Mouse (Mus musculus) skeletal muscle tissue, postnatal 0 days (tissue): ENCODE results near the gene Gprin3. TPM values are rescaled to one million over a fixed set of nuclear protein-coding genes. Genes with fewer than 3 reads are reported as not detected.

Experiments used
- polyA plus RNA-seq: library from polyadenylated mRNA; unstranded; fragments of >200 nt; fragmentation: Nextera tagmentation; extraction: Ambion mirVana; gene quantifications from 2 replicates; pipeline ENCODE4 v1.2.1, GENCODE M21; 2015

Gprin3 gene
- polyA plus RNA-seq, result 0.72 and 2.2 TPM in 2 replicates

DNA sequence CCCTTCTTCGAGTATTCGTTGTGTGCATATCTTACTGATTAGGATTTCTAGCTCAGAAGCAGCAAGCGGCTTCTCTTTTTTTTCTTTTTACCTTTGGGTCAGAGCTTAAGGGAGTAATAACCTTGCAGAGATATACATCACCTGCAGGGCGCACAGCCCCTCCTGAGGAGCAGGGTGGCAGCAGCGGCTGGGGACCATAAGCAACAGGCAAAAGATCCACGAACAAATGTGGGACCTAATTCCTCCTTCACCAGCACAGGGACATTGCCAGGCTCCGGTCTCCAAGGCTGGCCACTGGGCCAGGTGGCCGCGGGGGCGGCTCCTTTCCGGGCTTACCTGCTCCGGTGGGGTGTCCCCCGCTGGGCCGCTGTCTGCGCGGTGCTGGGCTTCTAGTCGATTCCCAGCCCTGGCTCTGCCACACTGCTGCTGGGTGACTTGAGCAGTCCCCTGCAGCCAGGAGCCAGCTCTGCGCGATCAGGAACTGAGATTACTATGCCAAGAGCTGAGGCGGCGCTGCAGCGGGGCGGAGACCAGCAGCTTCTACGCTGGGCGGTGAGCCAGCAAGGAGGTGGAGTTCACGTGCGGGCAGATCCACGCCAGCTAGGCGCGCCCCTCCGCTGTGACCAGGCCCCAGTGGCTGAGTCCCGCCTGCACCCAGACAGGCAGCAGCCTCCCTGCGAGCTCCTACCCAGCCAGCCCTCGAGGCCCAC, at the start of gene Gprin3:
TSS of gene Gprin3 (minus strand) at position 471 of the 710 bp plus-strand sequence.

Other genes starting within 250 kb of the Gprin3 start
- gene Tigd2, start 217.4 kb downstream of the Gprin3 start, polyA plus RNA-seq, result 11.5 and 12.5 TPM in 2 replicates